Mouse (Mus musculus) CH12.LX (cell line): Measurements from ENCODE around the gene Kpna6. TPM values are rescaled to one million over a fixed set of nuclear protein-coding genes. Genes with fewer than 3 reads are reported as not detected.
A peak's percentile ranks its signal among the peaks of the same experiment; 100 is the strongest.

Source experiments
- DNase-seq: peaks from one replicate; pipeline ENCODE4 v3.0.0-alpha.2; 2013; ENCODE audit errors: extremely low read depth
- H3K27ac ChIP-seq: 2 replicates; pipeline ENCODE4 v1.5.1; 2012; ENCODE audit warnings: low read depth, mild to moderate bottlenecking, control low read depth, moderate library complexity; ENCODE audit not compliant: insufficient read depth
- H3K27me3 ChIP-seq: replicated peaks from 2 replicates; pipeline ENCODE3; 2012; ENCODE audit warnings: inconsistent platforms
- H3K36me3 ChIP-seq, 2 experiments: replicated peaks in 1 of 2; 2 replicates each; pipeline versions ENCODE3 to v1.6.1; 2012; ENCODE audit warnings: inconsistent platforms in 1 of 2, low read length in 1 of 2, mild to moderate bottlenecking in 1 of 2, mixed read lengths in 1 of 2, moderate library complexity in 1 of 2; ENCODE audit not compliant: control insufficient read depth in 1 of 2, insufficient read depth in 1 of 2
- H3K4me1 ChIP-seq, 2 experiments: 2 replicates each; pipeline ENCODE4 v1.6.1; 2012; ENCODE audit warnings: inconsistent platforms in 1 of 2, moderate library complexity in 1 of 2; ENCODE audit not compliant: insufficient read depth in 2 of 2, control insufficient read depth in 1 of 2
- H3K4me2 ChIP-seq: 2 replicates; pipeline ENCODE4 v1.6.1; 2012; ENCODE audit warnings: low read depth, mild to moderate bottlenecking, control low read depth; ENCODE audit not compliant: poor library complexity, insufficient read depth, severe bottlenecking
- H3K4me3 ChIP-seq, 3 experiments: fragments of 150-350 bp in 1 of 3; sonication (generic) in 1 of 3; replicated peaks in 1 of 3; 2 replicates each; pipeline versions ENCODE3 to v1.5.1; 2011 to 2012; ENCODE audit warnings: low read depth in 2 of 3, low read length in 2 of 3, mild to moderate bottlenecking in 2 of 3, moderate library complexity in 2 of 3, control low read depth in 1 of 3, improper control_type of control experiment in 1 of 3, inconsistent platforms in 1 of 3, mixed read lengths in 1 of 3; ENCODE audit not compliant: poor library complexity in 1 of 3
- H3K79me2 ChIP-seq: replicated peaks from 2 replicates; pipeline ENCODE4 v1.6.1; 2012; ENCODE audit warnings: mild to moderate bottlenecking, moderate library complexity; ENCODE audit not compliant: control insufficient read depth, poor library complexity, insufficient read depth, severe bottlenecking; ENCODE audit errors: extremely low read depth
- H3K9ac ChIP-seq: 2 replicates; pipeline ENCODE4 v1.6.1; 2012; ENCODE audit warnings: low read depth, mild to moderate bottlenecking, control low read depth, moderate library complexity; ENCODE audit not compliant: insufficient read depth
- H3K9me3 ChIP-seq: replicated peaks from 2 replicates; pipeline ENCODE3; 2012; ENCODE audit warnings: low read length, inconsistent platforms, mixed read lengths
- BHLHE40 ChIP-seq: IDR thresholded peaks from 2 replicates; pipeline ENCODE4 v1.6.1; 2011; ENCODE audit warnings: mild to moderate bottlenecking, low read depth, low read length, improper control_type of control experiment
- CHD1 ChIP-seq: IDR thresholded peaks from 2 replicates; pipeline ENCODE4 v1.6.1; 2012; ENCODE audit warnings: low read depth, low read length, improper control_type of control experiment, inconsistent platforms
- CHD2 ChIP-seq: IDR thresholded peaks from 2 replicates; pipeline ENCODE4 v1.6.1; 2011; ENCODE audit warnings: low read length, improper control_type of control experiment
- CTCF ChIP-seq, 2 experiments: IDR thresholded peaks in 1 of 2; conservative IDR thresholded peaks in 1 of 2; 2 replicates each; pipeline ENCODE4 v1.5.1; 2011 to 2012; ENCODE audit warnings: low read depth in 2 of 2, low read length in 2 of 2, improper control_type of control experiment in 1 of 2, inconsistent platforms in 1 of 2, mild to moderate bottlenecking in 1 of 2, moderate library complexity in 1 of 2
- E2F4 ChIP-seq: IDR thresholded peaks from 2 replicates; pipeline ENCODE4 v1.6.1; 2011; ENCODE audit warnings: low read depth, low read length, improper control_type of control experiment; ENCODE audit not compliant: insufficient replicate concordance
- ELF1 ChIP-seq: IDR thresholded peaks from 2 replicates; pipeline ENCODE4 v1.6.1; 2014; ENCODE audit warnings: low read depth, mild to moderate bottlenecking, inconsistent platforms, low read length, improper control_type of control experiment
- EP300 ChIP-seq: IDR thresholded peaks from 2 replicates; pipeline ENCODE4 v1.6.1; 2011; ENCODE audit warnings: low read length, improper control_type of control experiment
- ETS1 ChIP-seq: conservative IDR thresholded peaks from 2 replicates; pipeline ENCODE4 v1.6.1; 2012; ENCODE audit warnings: low read depth, mild to moderate bottlenecking, inconsistent platforms, low read length, improper control_type of control experiment, moderate library complexity
- GABPA ChIP-seq: IDR thresholded peaks from 2 replicates; pipeline ENCODE4 v1.6.1; 2012; ENCODE audit warnings: low read depth, low read length, improper control_type of control experiment, inconsistent platforms; ENCODE audit not compliant: insufficient replicate concordance
- HCFC1 ChIP-seq: IDR thresholded peaks from 2 replicates; pipeline ENCODE4 v1.6.1; 2012; ENCODE audit warnings: low read depth, mild to moderate bottlenecking, inconsistent platforms, low read length, improper control_type of control experiment
- JUND ChIP-seq: conservative IDR thresholded peaks from 2 replicates; pipeline ENCODE4 v1.6.1; 2011; ENCODE audit warnings: low read depth, low read length, improper control_type of control experiment
- MEF2A ChIP-seq: IDR thresholded peaks from 2 replicates; pipeline ENCODE4 v1.6.1; 2014; ENCODE audit warnings: low read depth, mild to moderate bottlenecking, inconsistent platforms, low read length, improper control_type of control experiment, borderline replicate concordance
- MXI1 ChIP-seq: IDR thresholded peaks from 2 replicates; pipeline ENCODE4 v1.6.1; 2011; ENCODE audit warnings: mild to moderate bottlenecking, low read depth, low read length, improper control_type of control experiment
- MYC ChIP-seq: IDR thresholded peaks from 2 replicates; pipeline ENCODE4 v1.6.1; 2011; ENCODE audit warnings: low read depth, mild to moderate bottlenecking, improper control_type of control experiment, low read length
- NELFE ChIP-seq: IDR thresholded peaks from 2 replicates; pipeline ENCODE4 v1.6.1; 2011; ENCODE audit warnings: low read depth, low read length, improper control_type of control experiment
- NRF1 ChIP-seq: IDR thresholded peaks from 2 replicates; pipeline ENCODE4 v1.6.1; 2014; ENCODE audit warnings: low read depth, mild to moderate bottlenecking, inconsistent platforms, low read length, improper control_type of control experiment, moderate library complexity
- PAX5 ChIP-seq: IDR thresholded peaks from 2 replicates; pipeline ENCODE4 v1.6.1; 2012; ENCODE audit warnings: low read length, inconsistent platforms, mixed read lengths
- POLR2A ChIP-seq: IDR thresholded peaks from 2 replicates; pipeline ENCODE4 v1.6.1; 2011; ENCODE audit warnings: low read depth, mild to moderate bottlenecking, improper control_type of control experiment, low read length
- POLR2AphosphoS2 ChIP-seq: IDR thresholded peaks from 2 replicates; pipeline ENCODE4 v1.6.1; 2011; ENCODE audit warnings: low read depth, low read length, improper control_type of control experiment
- RCOR1 ChIP-seq: conservative IDR thresholded peaks from 2 replicates; pipeline ENCODE4 v1.6.1; 2012; ENCODE audit warnings: low read depth, mild to moderate bottlenecking, inconsistent platforms, low read length, improper control_type of control experiment
- SIN3A ChIP-seq: IDR thresholded peaks from 2 replicates; pipeline ENCODE4 v1.6.1; 2012; ENCODE audit warnings: low read length, improper control_type of control experiment, inconsistent platforms
- TBP ChIP-seq: conservative IDR thresholded peaks from 2 replicates; pipeline ENCODE4 v1.6.1; 2011; ENCODE audit warnings: low read depth, low read length, improper control_type of control experiment
- TCF12 ChIP-seq: IDR thresholded peaks from 2 replicates; pipeline ENCODE4 v1.6.1; 2014; ENCODE audit warnings: low read depth, mild to moderate bottlenecking, inconsistent platforms, low read length, improper control_type of control experiment
- USF1 ChIP-seq: IDR thresholded peaks from 2 replicates; pipeline ENCODE4 v1.6.1; 2014; ENCODE audit warnings: low read depth, mild to moderate bottlenecking, inconsistent platforms, low read length, improper control_type of control experiment
- ZKSCAN1 ChIP-seq: IDR thresholded peaks from 2 replicates; pipeline ENCODE4 v1.6.1; 2012; ENCODE audit warnings: low read depth, inconsistent platforms, low read length, improper control_type of control experiment, borderline replicate concordance
- ZMIZ1 ChIP-seq: IDR thresholded peaks from 2 replicates; pipeline ENCODE4 v1.6.1; 2012; ENCODE audit warnings: low read depth, mild to moderate bottlenecking, inconsistent platforms, low read length, improper control_type of control experiment
- ZNF384 ChIP-seq: IDR thresholded peaks from 2 replicates; pipeline ENCODE4 v1.6.1; 2012; ENCODE audit warnings: low read depth, low read length, improper control_type of control experiment, inconsistent platforms
- dilution Hi-C: fragments of 300-500 bp; cut with MboI; formaldehyde crosslinking; loops from 2 replicates; pipeline ENCODE4 v1.14.3; 2020; ENCODE audit warnings: low sequenced_read_pairs; ENCODE audit not compliant: extremely low pct_unique_long_range_greater_than_20kb, extremely low pct_ligation_motif_present
- in situ Hi-C: fragments of 300-500 bp; cut with MboI; formaldehyde crosslinking; loops from 3 replicates; pipeline ENCODE4 v1.14.3; 2019; ENCODE audit warnings: low sequenced_read_pairs, low pct_ligation_motif_present, low pct_unique_long_range_greater_than_20kb, mixed read lengths
- polyA plus RNA-seq: library from polyadenylated mRNA; unstranded; fragments of >175 nt; gene quantifications from 2 replicates; pipeline ENCODE4 v1.2.1, GENCODE M21; 2012; ENCODE audit warnings: low read depth; ENCODE audit not compliant: insufficient read length
- total RNA-seq, 2 experiments: library from RNA; depleted of rRNA; stranded (reverse); fragments of 300-350 nt in 1 of 2; fragments of >200 nt in 1 of 2; gene quantifications; 2 replicates each; pipeline ENCODE4 v1.2.3; 2012 to 2014

Kpna6 gene
- total and polyA plus RNA-seq, 3 experiments, result 17.3 to 25.8 (median 19.6) TPM

- TF ChIP-seq CHD1 (0 out of 2 replicates have a peak, but pooled peaks have one; percentile 56), NELFE (no peak; the same call in 1 of the 2 replicates), ETS1 (no peak), HCFC1 (peak; percentile 78), MYC (peak; percentile 6; the same call in 1 of the 2 replicates), PAX5 (no peak), POLR2AphosphoS2 (peak; percentile 69; the same call in 1 of the 2 replicates), TCF12 (peak; percentile 54; the same call in 1 of the 2 replicates), CHD2 (peak; percentile 75), NRF1 (peak; percentile 61; the same call in 1 of the 2 replicates), TBP (0 out of 2 replicates have a peak, but pooled peaks have one; percentile 15), ELF1 (peak; percentile 41; the same call in 1 of the 2 replicates), POLR2A (peak; percentile 71), BHLHE40 (peak; percentile 78)
- TF ChIP-seq, all 38 proteins: peak for 11
- peaks cover 0 to 19% of the 10 kb centered on the region in 2 experiments; a peak in 2 of 4 replicates for H3K4me1 ChIP-seq
- peak within 1 kb of the TSS; percentile 78 for H3K9ac ChIP-seq
- peak within 1 kb of the TSS; percentile 84 for H3K4me2 ChIP-seq
- peak within 1 kb of the TSS; percentile 20; the same call in 1 of the 2 replicates for H3K27ac ChIP-seq
- H3K9me3 ChIP-seq, result no peaks in the 10 kb centered on the region
- in situ Hi-C loops (no loop called here), dilution Hi-C loops (no loop called here)
- peaks cover 4% of the 10 kb centered on the region; the same call in 1 of the 2 replicates for H3K79me2 ChIP-seq
- peak within 1 kb of the TSS; percentile 81 to 83 (median 82) for H3K4me3 ChIP-seq
- DNase-seq, result peak; percentile 90
- H3K27me3 ChIP-seq, result no peaks in the 10 kb centered on the region
- H3K36me3 ChIP-seq, result peaks cover 21 to 35% of the 10 kb centered on the region in 2 experiments
Measured at GRCm38 (mm10) chr4:129696158-129696985, 23.8 kb upstream of the Kpna6 start, which contains the start of gene Tmem39b. Gene Tmem39b (minus strand): TSS chr4:129696838.

GRCm38 (mm10) chr4:129695815-129696157, 23.2 kb upstream of the Kpna6 start:
- Histone ChIP-seq H3K9ac (peak overlapping the region; percentile 73; the same call in 1 of the 2 replicates), H3K4me2 (peak overlapping the region; percentile 84), H3K27me3 (no peaks in the 10 kb centered on the region), H3K79me2 (peaks cover 4% of the 10 kb centered on the region; the same call in 1 of the 2 replicates), H3K4me1 (peaks cover 0 to 19% of the 10 kb centered on the region in 2 experiments; a peak in 2 of 4 replicates), H3K9me3 (no peaks in the 10 kb centered on the region), H3K4me3 (peak overlapping the region; percentile 81 to 83 (median 82)), H3K27ac (no peak overlapping the region), H3K36me3 (peaks cover 24 to 34% of the 10 kb centered on the region in 2 experiments)
- TF ChIP-seq ETS1, result no peak
- no peak for TF ChIP-seq GABPA
- no peak for TF ChIP-seq ZKSCAN1
- no peak for TF ChIP-seq JUND
- no peak for TF ChIP-seq ZNF384
- no peak for TF ChIP-seq EP300
- no peak for TF ChIP-seq USF1
- no peak for TF ChIP-seq HCFC1
- TF ChIP-seq POLR2AphosphoS2, result no peak
- TF ChIP-seq RCOR1, result no peak
- no peak for TF ChIP-seq MEF2A
- TF ChIP-seq CHD1, result no peak
- no peak for TF ChIP-seq E2F4
- no peak for TF ChIP-seq SIN3A
- no peak; the same call in 1 of the 2 replicates for TF ChIP-seq MXI1
- no peak for TF ChIP-seq CHD2
- TF ChIP-seq CTCF (conservative IDR thresholded peaks at IDR 0.05 in 1 of 2, IDR thresholded peaks at IDR 0.05 in 1 of 2; ENCODE audit: low read depth in 2 of 2, low read length in 2 of 2), result no peak
- no peak for TF ChIP-seq NELFE
- no peak for TF ChIP-seq PAX5
- no peak for TF ChIP-seq ZMIZ1
- in situ Hi-C loops, result no loop called here
- no peak for DNase-seq
- dilution Hi-C loops, result no loop called here
